Comparison of ENCODE assay signal across 15 mouse cellular contexts in the genomic region with DNA sequence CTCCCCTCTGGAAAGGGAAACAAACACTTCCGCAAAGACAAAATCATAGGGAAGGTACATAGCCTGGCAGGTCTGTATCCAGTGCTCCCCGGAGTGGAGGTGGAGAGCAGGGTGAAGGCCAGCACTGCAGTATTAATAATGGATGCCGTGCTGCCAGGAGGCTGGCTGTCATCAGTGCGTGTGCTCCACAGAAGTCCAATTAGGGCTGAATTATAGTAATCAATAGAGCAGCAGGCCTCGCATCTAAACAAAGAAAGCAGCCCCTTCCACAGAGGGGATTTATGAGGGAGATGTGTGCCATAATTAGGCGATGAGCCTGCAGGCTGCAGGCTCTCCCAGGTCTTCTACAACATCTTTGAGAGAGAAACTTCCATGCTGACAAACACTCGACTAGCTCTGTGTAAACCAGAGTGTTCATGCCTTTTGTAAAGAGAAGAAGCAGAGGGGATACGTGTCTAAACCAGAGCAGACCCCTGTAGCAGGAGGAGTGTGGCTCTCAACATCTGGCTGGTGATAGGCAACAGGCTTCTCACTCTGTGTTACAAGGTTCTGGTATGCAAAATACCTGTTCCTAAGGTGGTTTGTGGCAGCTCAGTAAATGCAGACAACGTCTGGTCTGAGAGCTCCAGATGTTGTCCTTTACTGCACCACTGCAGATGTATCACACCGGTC.
A peak's percentile ranks its signal among the peaks of the same experiment; 100 is the strongest.
DNase-seq lines count a peak whose midpoint lies in the region; ATAC-seq and TF ChIP-seq lines count a peak whose summit lies in the region.
"Had no signal": no experiment of that assay in that cellular context is flagged by ENCODE, and none has a peak within 500 bp of the region (broad histone marks: within the 10 kb centered on the region; RNA-seq: fewer than 3 reads in every experiment).

No protein-coding gene starts in this region.

- DNase-seq in midbrain, postnatal 0 days (ENCODE audit: low spot score), result no peak
- no peak for DNase-seq in right cerebral cortex, postnatal 14 days
- no peak for DNase-seq in gastrocnemius, postnatal 4 days (ENCODE audit: low spot score in 2 of 2)
- DNase-seq: cerebellum, adult 9-10 months; heart, adult 2 months; lung, postnatal 14 days had no signal

- no peaks in the 10 kb centered on the region for H3K27me3 ChIP-seq in embryonic facial prominence, embryonic 12.5 days
- no peaks in the 10 kb centered on the region for H3K27me3 ChIP-seq in forebrain, embryonic 13.5 days
- H3K27me3 ChIP-seq in hindbrain, embryonic 15.5 days, result no peaks in the 10 kb centered on the region
- H3K27me3 ChIP-seq in midbrain, postnatal 0 days (ENCODE audit: insufficient read depth, low read length), result no peaks in the 10 kb centered on the region
- H3K27me3 ChIP-seq: kidney, embryonic 15.5 days; limb, embryonic 13.5 days; liver, embryonic 15.5 days had no signal

- H3K9ac ChIP-seq in embryonic facial prominence, embryonic 12.5 days, result no peak overlapping the region
- H3K9ac ChIP-seq in forebrain, embryonic 13.5 days, result no peak overlapping the region
- no peak overlapping the region for H3K9ac ChIP-seq in hindbrain, embryonic 15.5 days
- no peak overlapping the region for H3K9ac ChIP-seq in midbrain, postnatal 0 days (replicated peaks; ENCODE audit: low read length, poor library complexity, severe bottlenecking)
- H3K9ac ChIP-seq: kidney, embryonic 15.5 days; limb, embryonic 13.5 days; liver, embryonic 15.5 days had no signal

- H3K27ac ChIP-seq in embryonic facial prominence, embryonic 12.5 days, result no peak overlapping the region
- H3K27ac ChIP-seq in forebrain, embryonic 13.5 days, result no peak overlapping the region
- H3K27ac ChIP-seq in hindbrain, embryonic 15.5 days (replicated peaks), result 0 out of 2 replicates have a peak overlapping the region, but pooled peaks have one; percentile 13
- no peak overlapping the region for H3K27ac ChIP-seq in midbrain, postnatal 0 days (ENCODE audit: low read depth, low read length)
- H3K27ac ChIP-seq: heart, adult 2 months; kidney, embryonic 15.5 days; left cerebral cortex, adult 2 months; limb, embryonic 13.5 days; liver, embryonic 15.5 days had no signal

- ATAC-seq in embryonic facial prominence, embryonic 12.5 days (ENCODE audit: insufficient number of reproducible peaks, insufficient read depth, low FRiP score, low TSS enrichment), result peak; percentile 52; the same call in 1 of the 2 replicates
- ATAC-seq in forebrain, embryonic 13.5 days, result peak; percentile 89
- ATAC-seq in hindbrain, embryonic 15.5 days (ENCODE audit: low FRiP score, low read depth), result peak; percentile 83
- ATAC-seq in midbrain, postnatal 0 days (ENCODE audit: low FRiP score), result 0 out of 2 replicates have a peak, but pooled peaks have one; percentile 38
- no peak for ATAC-seq in granulocyte monocyte progenitor cell, adult 5-6 weeks (replicated peaks; ENCODE audit: poor library complexity, severe bottlenecking)

- TF ChIP-seq CTCF in midbrain, postnatal 0 days (IDR thresholded peaks at IDR 0.05), result no peak

- H3K4me3 ChIP-seq in embryonic facial prominence, embryonic 12.5 days, result no peak overlapping the region
- no peak overlapping the region for H3K4me3 ChIP-seq in forebrain, embryonic 13.5 days
- H3K4me3 ChIP-seq in hindbrain, embryonic 15.5 days, result no peak overlapping the region
- H3K4me3 ChIP-seq in midbrain, postnatal 0 days (ENCODE audit: low read depth, low read length), result no peak overlapping the region
- H3K4me3 ChIP-seq: erythroblast, embryonic 14.5 days; heart, adult 2 months; kidney, embryonic 15.5 days; left cerebral cortex, adult 2 months; limb, embryonic 13.5 days; liver, embryonic 15.5 days had no signal

- H3K9me3 ChIP-seq in embryonic facial prominence, embryonic 12.5 days, result no peaks in the 10 kb centered on the region
- H3K9me3 ChIP-seq in forebrain, embryonic 13.5 days (replicated peaks), result no peaks in the 10 kb centered on the region
- H3K9me3 ChIP-seq in hindbrain, embryonic 15.5 days, result no peaks in the 10 kb centered on the region
- H3K9me3 ChIP-seq in midbrain, postnatal 0 days (ENCODE audit: low read length), result no peaks in the 10 kb centered on the region
- H3K9me3 ChIP-seq: kidney, embryonic 15.5 days; limb, embryonic 13.5 days; liver, embryonic 15.5 days had no signal

- H3K4me1 ChIP-seq in embryonic facial prominence, embryonic 12.5 days, result no peaks in the 10 kb centered on the region
- H3K4me1 ChIP-seq in forebrain, embryonic 13.5 days, result peaks cover 8% of the 10 kb centered on the region
- peaks cover 7% of the 10 kb centered on the region for H3K4me1 ChIP-seq in hindbrain, embryonic 15.5 days (replicated peaks)
- H3K4me1 ChIP-seq in midbrain, postnatal 0 days (ENCODE audit: insufficient read depth, low read length), result no peaks in the 10 kb centered on the region
- H3K4me1 ChIP-seq: kidney, embryonic 15.5 days; limb, embryonic 13.5 days; liver, embryonic 15.5 days had no signal

- WGBS in embryonic facial prominence, embryonic 12.5 days, result 65% methylated on average over 10 of the region's 10 CpGs
- WGBS in forebrain, embryonic 13.5 days, result 23% methylated on average over 10 of the region's 10 CpGs
- WGBS in hindbrain, embryonic 15.5 days, result 42% methylated on average over 10 of the region's 10 CpGs
- WGBS in midbrain, postnatal 0 days, result 55% methylated on average over 10 of the region's 10 CpGs

- H3K4me2 ChIP-seq in embryonic facial prominence, embryonic 12.5 days (replicated peaks), result no peak overlapping the region
- no peak overlapping the region; the same call in 1 of the 2 replicates for H3K4me2 ChIP-seq in forebrain, embryonic 13.5 days
- H3K4me2 ChIP-seq in hindbrain, embryonic 15.5 days, result no peak overlapping the region
- no peak overlapping the region for H3K4me2 ChIP-seq in midbrain, postnatal 0 days (ENCODE audit: low read depth, low read length, poor library complexity, severe bottlenecking)
- H3K4me2 ChIP-seq: kidney, embryonic 15.5 days; limb, embryonic 13.5 days; liver, embryonic 15.5 days had no signal

- H3K36me3 ChIP-seq in embryonic facial prominence, embryonic 12.5 days, result no peaks in the 10 kb centered on the region
- H3K36me3 ChIP-seq in forebrain, embryonic 13.5 days (ENCODE audit: poor library complexity, severe bottlenecking), result no peaks in the 10 kb centered on the region
- no peaks in the 10 kb centered on the region for H3K36me3 ChIP-seq in hindbrain, embryonic 15.5 days
- no peaks in the 10 kb centered on the region for H3K36me3 ChIP-seq in midbrain, postnatal 0 days (ENCODE audit: insufficient read depth, low read length)
- H3K36me3 ChIP-seq: kidney, embryonic 15.5 days; limb, embryonic 13.5 days; liver, embryonic 15.5 days had no signal
